Mouse (Mus musculus) stomach, postnatal 0 days (tissue): ENCODE measurements around the gene Ggt1.

Experiments
- CTCF ChIP-seq: IDR thresholded peaks from 2 replicates; pipeline ENCODE4 v1.5.1; 2016; ENCODE audit warnings: antibody characterized with exemption, low read depth, mild to moderate bottlenecking, moderate library complexity
- EP300 ChIP-seq: optimal IDR thresholded peaks from 2 replicates; pipeline ENCODE3; 2016; ENCODE audit warnings: antibody characterized with exemption

GRCm38 (mm10) chr10:75589651-75590050 lies 28.2 kb downstream of the Ggt1 start:
- TF ChIP-seq CTCF (no peak), EP300 (no peak)
